Mouse (Mus musculus): ENCODE measurements around the gene Gm4922. TPM values are rescaled to one million over a fixed set of nuclear protein-coding genes. Genes with fewer than 3 reads are reported as not detected.

The Gm4922 gene
- polyA plus RNA-seq, 1 experiment from 2014 or later, result not detected

DNA sequence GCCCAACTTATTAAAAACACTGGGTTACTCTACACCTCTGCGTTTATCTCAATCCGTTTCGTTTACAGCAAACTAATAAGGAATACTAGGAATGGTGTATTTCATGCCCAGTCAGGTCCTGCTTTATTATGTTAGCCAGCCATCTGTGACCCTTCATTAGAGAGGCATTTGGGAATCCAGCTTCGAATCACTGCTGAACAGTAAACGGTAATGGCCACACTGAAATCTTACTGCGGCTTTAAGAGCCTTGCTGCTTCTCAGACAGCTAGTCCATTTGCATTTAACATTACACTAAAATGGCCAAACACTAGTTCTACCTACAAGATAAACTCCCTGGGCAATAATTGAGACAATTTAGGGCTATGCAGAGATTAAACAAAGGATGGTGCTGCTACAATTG is 44.5 kb downstream of the Gm4922 start:
- 84% methylated on average over 6 of the region's 6 CpGs for WGBS
- ATAC-seq (replicated peaks; ENCODE audit: low FRiP score), result no peak
- H3K4me2 ChIP-seq, result no peak overlapping the region

DNA sequence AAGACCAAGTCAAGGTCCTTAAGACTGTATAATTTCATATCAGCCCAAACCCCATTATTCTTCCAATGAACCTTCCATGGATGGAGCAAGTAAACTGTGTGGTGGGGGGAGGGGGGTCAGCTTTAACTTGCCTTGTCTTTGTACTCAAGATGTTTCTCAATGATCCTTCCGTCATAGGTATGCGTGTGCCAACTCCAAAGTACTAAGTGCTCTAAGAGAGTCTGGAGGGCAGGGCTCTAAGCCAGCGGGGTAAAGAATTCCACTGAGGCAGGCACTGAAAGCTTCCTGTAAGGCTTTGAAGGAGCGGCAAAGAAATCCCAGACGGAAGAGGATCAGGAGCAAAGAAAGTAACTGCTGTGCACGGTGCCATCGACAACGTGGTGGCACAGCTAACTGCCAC is 45.6 kb downstream of the Gm4922 start:
- ATAC-seq (replicated peaks; ENCODE audit: low FRiP score) (no peak), DNase-seq (ENCODE audit: low spot score) (no peak)
- Histone ChIP-seq H3K9ac (ENCODE audit: low read depth, low read length) (no peak overlapping the region), H3K36me3 (ENCODE audit: control insufficient read depth, insufficient read depth, low read length) (no peaks in the 10 kb centered on the region), H3K4me1 (replicated peaks; ENCODE audit: control insufficient read depth, insufficient read depth, low read length) (no peaks in the 10 kb centered on the region), H3K9me3 (ENCODE audit: control insufficient read depth, low read length) (no peaks in the 10 kb centered on the region), H3K27me3 (replicated peaks; ENCODE audit: control insufficient read depth, insufficient read depth, low read length) (peaks cover 12% of the 10 kb centered on the region), H3K4me2 (no peak overlapping the region), H3K27ac (ENCODE audit: low read depth, low read length) (no peak overlapping the region), H3K4me3 (ENCODE audit: low read depth, low read length) (no peak overlapping the region)
- 86% methylated on average over 8 of the region's 8 CpGs for WGBS

More for the DNA sequence above, 44.5 kb downstream of the Gm4922 start:
- Histone ChIP-seq H3K27me3 (replicated peaks; ENCODE audit: control insufficient read depth, insufficient read depth, low read length) (peaks cover 12% of the 10 kb centered on the region), H3K9ac (ENCODE audit: low read depth, low read length) (no peak overlapping the region), H3K4me1 (replicated peaks; ENCODE audit: control insufficient read depth, insufficient read depth, low read length) (no peaks in the 10 kb centered on the region), H3K36me3 (ENCODE audit: control insufficient read depth, insufficient read depth, low read length) (no peaks in the 10 kb centered on the region), H3K9me3 (ENCODE audit: control insufficient read depth, low read length) (no peaks in the 10 kb centered on the region), H3K4me3 (ENCODE audit: low read depth, low read length) (no peak overlapping the region), H3K27ac (ENCODE audit: low read depth, low read length) (no peak overlapping the region)
- DNase-seq (ENCODE audit: low spot score), result no peak

Other genes starting within 250 kb of the Gm4922 start
- gene Hebp2, start 240.7 kb downstream of the Gm4922 start, polyA plus RNA-seq (2014; fragmentation: Nextera tagmentation; extraction: Ambion mirVana), result 4.7 and 6.1 TPM in 2 replicates
- 0.07 and 0.08 TPM in 2 replicates for gene Arfgef3, start 42.8 kb downstream of the Gm4922 start, polyA plus RNA-seq (2014; fragmentation: Nextera tagmentation; extraction: Ambion mirVana)
- gene Perp, start 58.2 kb upstream of the Gm4922 start, polyA plus RNA-seq (2014; fragmentation: Nextera tagmentation; extraction: Ambion mirVana), result 10.4 and 11.6 TPM in 2 replicates
- gene Tnfaip3, start 228.9 kb upstream of the Gm4922 start, polyA plus RNA-seq (2014; fragmentation: Nextera tagmentation; extraction: Ambion mirVana), result 0.81 and 1.3 TPM in 2 replicates

Measured in liver, embryonic 11.5 days (tissue).